Mouse (Mus musculus) heart, postnatal 10 days (tissue): ENCODE results near the gene Ccdc180. TPM values are rescaled to one million over a fixed set of nuclear protein-coding genes. Genes with fewer than 3 reads are reported as not detected.

Experiments used
- DNase-seq, 2 experiments: peaks; one replicate each; pipeline ENCODE4 v3.0.0; 2021
- intact Hi-C: fragments of 180-260 bp; cut with DNase I; formaldehyde crosslinking; loops from one replicate; pipeline ENCODE4 v1.15.1; 2025
- total RNA-seq, 2 experiments: library from RNA; stranded (reverse); gene quantifications; 2 replicates each; pipeline ENCODE4 v1.2.3; 2021

Gene Ccdc180
- total RNA-seq, 2 experiments from 2014 or later, result not detected

DNA sequence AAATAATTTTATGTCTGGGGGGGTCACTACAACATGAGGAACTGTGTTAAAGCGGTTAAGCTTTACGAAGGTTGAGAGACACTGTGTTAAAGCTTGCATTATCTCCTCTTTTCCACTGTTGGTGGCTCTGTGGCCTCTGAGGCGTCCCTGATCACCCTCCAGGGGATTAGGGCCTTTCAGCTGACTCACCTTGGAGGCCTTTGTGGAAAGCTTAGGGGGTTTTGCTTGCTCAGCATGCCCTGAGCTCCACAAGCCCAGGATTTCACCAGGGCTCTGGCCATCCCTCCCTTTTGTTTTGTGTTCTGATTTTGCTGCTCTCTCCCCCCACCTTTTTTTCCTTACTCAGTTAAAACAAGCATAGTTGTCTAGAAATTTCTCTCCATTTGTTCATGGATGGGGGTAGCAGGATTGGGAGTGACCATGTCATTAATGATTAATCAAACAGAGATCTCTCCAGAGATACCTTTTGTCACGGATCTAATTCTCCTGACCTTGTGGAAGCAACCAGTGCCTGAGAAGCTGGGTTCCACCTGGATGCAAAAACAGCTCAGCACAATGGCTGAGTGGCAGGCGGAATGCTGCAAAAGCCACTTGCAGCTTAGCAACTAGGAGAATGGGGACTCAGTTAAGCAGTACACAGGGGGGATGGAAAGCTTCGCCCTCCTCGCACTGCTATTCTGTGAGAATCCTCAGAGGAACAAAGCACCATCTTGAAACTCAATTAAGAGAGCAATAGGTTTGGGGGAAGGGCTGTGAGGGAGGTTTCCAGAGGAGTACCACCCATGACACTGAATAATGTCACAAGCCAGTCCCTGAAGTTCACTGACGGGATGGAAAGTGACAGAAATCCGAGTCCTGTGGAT, 77.6 kb downstream of the Ccdc180 start:
- DNase-seq, result no peak
- intact Hi-C loops, result no loop called here

DNA sequence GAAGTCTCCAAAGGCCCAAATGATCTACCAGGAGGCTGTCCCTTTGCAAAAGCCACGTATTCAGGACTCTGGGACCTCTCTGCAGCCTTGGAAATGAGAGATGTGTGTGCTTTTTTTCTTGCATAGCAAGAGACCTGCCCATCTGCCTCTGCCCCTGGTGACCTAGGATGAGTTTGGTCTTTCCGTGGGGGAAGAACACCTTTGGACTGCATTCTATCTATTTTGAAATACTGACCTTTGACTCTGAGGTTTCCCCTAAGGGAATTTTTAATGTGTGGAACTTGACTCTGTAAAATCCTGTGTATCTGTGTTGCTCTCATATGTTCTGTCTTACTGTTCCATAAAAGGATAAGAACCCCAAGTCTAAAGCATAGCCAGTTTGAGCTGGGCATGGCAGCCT, 78.9 kb downstream of the Ccdc180 start:
- intact Hi-C loops, result no loop called here
- no peak for DNase-seq

- no peak for DNase-seq
- intact Hi-C loops, result loop anchor here (5.0 kb wide), 1 partner anchor 57 kb away; no protein-coding TSS in a partner anchor
These were observed 80.0 kb downstream of the Ccdc180 start for GRCm38 (mm10) chr4:45970048-45970560.

GRCm38 (mm10) chr4:45971806-45972447, 81.8 kb downstream of the Ccdc180 start:
- intact Hi-C loops, result loop anchor here (1.0 to 5.0 kb wide), 2 partner anchors 55 to 154 kb away; no protein-coding TSS in a partner anchor
- DNase-seq, result peak; percentile 99

- intact Hi-C loops, result loop anchor here (1.0 to 5.0 kb wide), 2 partner anchors 55 to 154 kb away; no protein-coding TSS in a partner anchor
- peak in 1 of 2 experiments; percentile 73 for DNase-seq
These were observed 82.3 kb downstream of the Ccdc180 start for GRCm38 (mm10) chr4:45972448-45972854.

DNA sequence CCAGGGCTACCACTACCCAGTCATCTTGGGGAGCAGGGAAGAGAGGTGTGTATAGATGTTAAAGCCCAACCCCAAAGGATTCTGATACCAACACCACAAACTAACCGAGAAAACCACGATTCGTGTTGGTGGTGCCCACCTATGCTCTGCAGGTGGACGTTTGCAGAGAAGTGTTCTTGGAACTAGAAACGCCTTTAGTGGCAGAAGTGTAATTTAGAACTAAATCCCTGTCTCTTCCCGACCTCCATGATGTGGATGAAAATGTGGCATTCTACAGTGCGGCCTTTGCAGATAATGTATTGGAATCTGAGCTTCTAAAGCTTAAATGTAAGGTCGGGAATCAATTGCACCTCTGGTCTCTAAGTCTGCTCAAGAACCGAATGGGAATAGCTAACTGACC, 82.8 kb downstream of the Ccdc180 start:
- intact Hi-C loops, result loop anchor here (1.0 to 5.0 kb wide), 2 partner anchors 54 to 153 kb away; no protein-coding TSS in a partner anchor
- no peak for DNase-seq

DNA sequence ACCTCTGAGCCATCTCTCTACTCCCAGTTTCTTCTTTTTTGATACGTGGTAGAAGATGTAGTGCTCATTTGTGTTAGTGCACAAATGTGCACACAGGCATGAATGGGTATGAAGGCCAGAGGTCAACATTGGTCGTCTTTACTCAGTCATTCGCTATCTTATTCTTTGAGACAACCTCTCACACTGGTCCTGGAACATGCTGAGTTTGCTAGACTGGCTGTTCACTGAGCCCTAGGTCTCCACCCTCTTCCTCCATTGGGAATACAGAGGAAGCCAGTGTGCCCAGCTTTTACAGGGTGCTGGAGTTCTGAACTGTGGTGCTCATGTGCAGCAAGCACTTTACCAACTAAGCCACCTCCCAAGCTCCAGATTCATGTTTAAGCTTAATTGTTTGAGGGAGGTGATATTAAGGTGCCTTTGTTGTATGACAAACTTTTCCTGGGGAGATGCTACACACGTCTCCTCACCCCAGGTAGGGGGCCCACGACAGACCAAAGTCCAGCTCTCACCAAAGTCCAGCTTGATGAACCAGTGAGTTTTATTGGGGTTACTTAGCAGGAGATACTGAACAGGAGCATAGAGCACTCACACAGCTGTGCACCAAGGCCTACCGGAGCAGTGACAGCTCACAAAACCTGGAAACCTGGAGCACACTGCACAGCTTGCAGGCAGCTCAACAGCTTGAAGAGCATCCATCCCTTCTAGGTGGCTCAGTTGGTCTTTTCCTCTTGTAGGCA, 87.0 kb downstream of the Ccdc180 start:
- intact Hi-C loops, result no loop called here
- no peak for DNase-seq

GRCm38 (mm10) chr4:45979916-45980315, 89.8 kb downstream of the Ccdc180 start:
- intact Hi-C loops, result no loop called here
- DNase-seq, result no peak

GRCm38 (mm10) chr4:45981054-45981453, 91.0 kb downstream of the Ccdc180 start:
- intact Hi-C loops, result no loop called here
- DNase-seq, result no peak

GRCm38 (mm10) chr4:45990427-45991135, 100.5 kb downstream of the Ccdc180 start:
- intact Hi-C loops, result no loop called here
- DNase-seq, result no peak

DNA sequence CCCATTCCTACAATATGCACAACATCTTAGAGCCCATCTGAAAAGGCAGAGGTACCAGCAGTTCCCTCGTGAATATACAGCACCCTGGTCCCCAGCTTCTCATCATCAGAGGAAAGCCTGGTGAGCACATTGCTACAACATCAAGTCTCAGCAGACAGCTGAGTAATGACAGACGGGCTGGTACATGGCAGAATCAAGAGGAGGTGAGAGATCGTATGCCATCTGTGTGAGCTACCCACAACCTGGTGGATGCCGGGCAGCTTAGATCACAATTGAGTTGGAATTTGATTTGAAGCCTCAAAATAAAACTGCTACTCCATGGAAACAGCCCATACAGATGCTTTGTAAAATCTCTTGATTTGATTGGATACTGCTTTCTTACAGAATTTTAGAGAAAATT, 108.4 kb downstream of the Ccdc180 start:
- DNase-seq, result no peak
- intact Hi-C loops, result no loop called here

Other genes with a start within 250 kb of the Ccdc180 start
- gene Aldh1b1, start 91.3 kb upstream of the Ccdc180 start, total RNA-seq, result 10 to 100 TPM; 44.4 to 45.5 TPM
- 1 to 10 TPM; 2.6 to 3.8 TPM for gene Igfbpl1, start 63.4 kb upstream of the Ccdc180 start, total RNA-seq
- gene Stra6l, start 41.6 kb upstream of the Ccdc180 start, total RNA-seq, result not detected
- 10 to 100 TPM; 16.9 to 18.5 TPM for gene Tdrd7, start 75.0 kb downstream of the Ccdc180 start, total RNA-seq
- 100 to 1,000 TPM; 263 to 279 TPM for gene Tmod1, start 148.6 kb downstream of the Ccdc180 start, total RNA-seq
- gene Ncbp1, start 248.3 kb downstream of the Ccdc180 start, total RNA-seq, result 10 to 100 TPM; 28.3 to 30.2 TPM
- 10 to 100 TPM; 16.3 to 20.7 TPM for gene Tstd2, start 248.4 kb downstream of the Ccdc180 start, total RNA-seq